Mouse (Mus musculus) lung, adult 2 months (tissue): ENCODE measurements around the gene Col4a2. TPM values are rescaled to one million over a fixed set of nuclear protein-coding genes. Genes with fewer than 3 reads are reported as not detected.

ENCODE experiments used
- DNase-seq: peaks from one replicate; pipeline ENCODE4 v3.0.0; 2022
- H3K4me1 ChIP-seq: fragments of 200-500 bp; 2 replicates; pipeline ENCODE4 v1.6.1; 2011; ENCODE audit warnings: low read length; ENCODE audit not compliant: control insufficient read depth, insufficient read depth
- H3K4me3 ChIP-seq: fragments of 200-500 bp; replicated peaks from 2 replicates; pipeline ENCODE3; 2011; ENCODE audit warnings: low read depth, mild to moderate bottlenecking, control low read depth, low read length; ENCODE audit errors: extremely low read depth
- CTCF ChIP-seq: fragments of 200-500 bp; IDR thresholded peaks from 2 replicates; pipeline ENCODE4 v1.5.1; 2011; ENCODE audit warnings: mild to moderate bottlenecking, low read length, control low read depth; ENCODE audit not compliant: insufficient read depth
- POLR2A ChIP-seq: fragments of 200-500 bp; IDR thresholded peaks from 2 replicates; pipeline ENCODE4 v1.6.1; 2011; ENCODE audit warnings: low read depth, mild to moderate bottlenecking, control low read depth, low read length, borderline replicate concordance; ENCODE audit errors: extremely low read depth
- WGBS: fragments of 180-500 bp; shearing (Covaris S2); methylation state at CpG from one replicate; pipeline ENCODE4 v1.1.7; 2018; 5-methylcytosine and 5-hydroxymethylcytosine counted together
- polyA plus RNA-seq: library from polyadenylated mRNA; depleted of rRNA; stranded (reverse); fragments of >200 nt; gene quantifications from 2 replicates; pipeline ENCODE4 v1.2.3, GENCODE M21; 2012

Gene Col4a2
- polyA plus RNA-seq, 1 experiment, result 237 TPM

GRCm38 (mm10) chr8:11288286-11288685, 24.3 kb upstream of the Col4a2 start:
- TF ChIP-seq POLR2A, result no peak
- TF ChIP-seq CTCF, result no peak
- WGBS, result 51% methylated on average over 6 of the region's 6 CpGs
- Histone ChIP-seq H3K4me1 (peaks cover 31% of the 10 kb centered on the region), H3K4me3 (no peak overlapping the region)
- DNase-seq, result no peak

- no peak for DNase-seq
- Histone ChIP-seq H3K4me3 (no peak overlapping the region), H3K4me1 (peaks cover 23% of the 10 kb centered on the region)
- 0% methylated on average over 1 of the region's 1 CpGs for WGBS
- TF ChIP-seq POLR2A, result no peak
- TF ChIP-seq CTCF, result no peak
Measured at GRCm38 (mm10) chr8:11290533-11290932, 22.1 kb upstream of the Col4a2 start.

- WGBS, result 42% methylated on average over 3 of the region's 3 CpGs
- no peak for DNase-seq
- Histone ChIP-seq H3K4me3 (no peak overlapping the region), H3K4me1 (peaks cover 31% of the 10 kb centered on the region)
- TF ChIP-seq POLR2A, result no peak
- TF ChIP-seq CTCF, result no peak
Measured at GRCm38 (mm10) chr8:11292611-11293010, 20.0 kb upstream of the Col4a2 start.

GRCm38 (mm10) chr8:11296282-11296943, 16.2 kb upstream of the Col4a2 start:
- H3K4me1 ChIP-seq, result peaks cover 23% of the 10 kb centered on the region
- TF ChIP-seq POLR2A, result no peak
- TF ChIP-seq CTCF, result no peak
- WGBS, result 58% methylated on average over 10 of the region's 10 CpGs
- DNase-seq, result no peak
- no peak overlapping the region for H3K4me3 ChIP-seq

GRCm38 (mm10) chr8:11297141-11297838, 15.3 kb upstream of the Col4a2 start:
- Histone ChIP-seq H3K4me3 (no peak overlapping the region), H3K4me1 (peaks cover 23% of the 10 kb centered on the region)
- 42% methylated on average over 8 of the region's 8 CpGs for WGBS
- no peak for DNase-seq
- no peak for TF ChIP-seq POLR2A
- no peak for TF ChIP-seq CTCF

GRCm38 (mm10) chr8:11298531-11299316, 13.9 kb upstream of the Col4a2 start:
- DNase-seq, result no peak
- TF ChIP-seq POLR2A, result no peak
- TF ChIP-seq CTCF, result no peak
- WGBS, result 37% methylated on average over 12 of the region's 12 CpGs
- H3K4me1 ChIP-seq, result peaks cover 25% of the 10 kb centered on the region
- no peak overlapping the region for H3K4me3 ChIP-seq

- Histone ChIP-seq H3K4me3 (no peak overlapping the region), H3K4me1 (peaks cover 30% of the 10 kb centered on the region)
- WGBS, result 25% methylated on average over 3 of the region's 3 CpGs
- no peak for DNase-seq
- TF ChIP-seq CTCF, result no peak
- no peak for TF ChIP-seq POLR2A
Measured at GRCm38 (mm10) chr8:11299317-11299602, 13.3 kb upstream of the Col4a2 start.

- Histone ChIP-seq H3K4me1 (peaks cover 36% of the 10 kb centered on the region), H3K4me3 (no peak overlapping the region)
- DNase-seq, result no peak
- 46% methylated on average over 8 of the region's 8 CpGs for WGBS
- TF ChIP-seq CTCF (no peak), POLR2A (no peak)
Measured at GRCm38 (mm10) chr8:11300436-11300835, 12.2 kb upstream of the Col4a2 start.

GRCm38 (mm10) chr8:11304027-11304601, 8.5 kb upstream of the Col4a2 start:
- TF ChIP-seq CTCF (no peak), POLR2A (no peak)
- DNase-seq, result no peak
- Histone ChIP-seq H3K4me3 (no peak overlapping the region), H3K4me1 (peaks cover 39% of the 10 kb centered on the region)
- WGBS, result 74% methylated on average over 6 of the region's 6 CpGs

- TF ChIP-seq POLR2A, result no peak
- no peak for TF ChIP-seq CTCF
- DNase-seq, result no peak
- H3K4me3 ChIP-seq, result no peak overlapping the region
- 61% methylated on average over 1 of the region's 1 CpGs for WGBS
- peaks cover 44% of the 10 kb centered on the region for H3K4me1 ChIP-seq
Measured at GRCm38 (mm10) chr8:11305539-11305938, 7.1 kb upstream of the Col4a2 start.
